ENCODE assay signal across 23 mouse cellular contexts in the genomic region with DNA sequence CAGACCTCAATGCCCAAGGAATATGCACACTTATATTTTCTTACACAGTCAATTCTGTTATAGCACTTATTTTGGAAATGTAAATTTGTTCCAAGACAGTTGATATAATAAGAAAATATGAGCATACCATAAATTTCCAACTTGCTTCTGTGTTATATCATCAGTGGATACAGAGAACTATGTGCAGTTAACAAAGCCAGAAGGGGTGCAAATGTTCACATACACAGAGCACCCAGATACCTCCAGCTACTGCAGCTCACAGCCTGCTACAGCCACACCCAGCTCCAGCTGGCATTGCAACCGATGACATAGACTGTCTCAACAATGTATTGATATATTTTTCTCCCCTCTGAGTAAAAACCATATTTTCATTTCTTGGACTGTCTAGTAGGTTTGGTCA.
DNase-seq lines count a peak whose midpoint lies in the region; ATAC-seq and TF ChIP-seq lines count a peak whose summit lies in the region.
"Had no signal": no experiment of that assay in that cellular context is flagged by ENCODE, and none has a peak within 500 bp of the region (broad histone marks: within the 10 kb centered on the region; RNA-seq: fewer than 3 reads in every experiment).

No protein-coding gene starts in this region.

- no peak for TF ChIP-seq CTCF in left cerebral cortex, adult 2 months (IDR thresholded peaks at IDR 0.05)
- no peak for TF ChIP-seq CTCF in kidney, adult 2 months (conservative IDR thresholded peaks at IDR 0.05; ENCODE audit: insufficient read depth, insufficient read length, low read depth, low read length)

- no peaks in the 10 kb centered on the region for H3K4me1 ChIP-seq in forebrain, embryonic 14.5 days (ENCODE audit: control insufficient read depth, insufficient read depth, low read length)
- no peaks in the 10 kb centered on the region for H3K4me1 ChIP-seq in forebrain, embryonic 11.5 days (replicated peaks; ENCODE audit: control insufficient read depth, insufficient read depth, low read length)
- H3K4me1 ChIP-seq in kidney, adult 2 months (ENCODE audit: control insufficient read depth, insufficient read depth, low read length): no peaks in the 10 kb centered on the region
- H3K4me1 ChIP-seq: forebrain, embryonic 10.5 days; hindbrain, embryonic 12.5 days; hindbrain, embryonic 15.5 days had no signal

- no peaks in the 10 kb centered on the region for H3K36me3 ChIP-seq in forebrain, embryonic 14.5 days (ENCODE audit: control insufficient read depth, insufficient read depth, low read length)
- H3K36me3 ChIP-seq in forebrain, embryonic 11.5 days (ENCODE audit: control insufficient read depth, insufficient read depth, low read length): no peaks in the 10 kb centered on the region
- no peaks in the 10 kb centered on the region for H3K36me3 ChIP-seq in kidney, adult 2 months (ENCODE audit: control insufficient read depth, insufficient read depth, low read length)
- H3K36me3 ChIP-seq: forebrain, embryonic 10.5 days; hindbrain, embryonic 12.5 days; hindbrain, embryonic 15.5 days had no signal

- no peaks in the 10 kb centered on the region for H3K9me3 ChIP-seq in forebrain, embryonic 14.5 days (replicated peaks; ENCODE audit: control insufficient read depth, low read length)
- no peaks in the 10 kb centered on the region for H3K9me3 ChIP-seq in forebrain, embryonic 11.5 days (ENCODE audit: control insufficient read depth, low read length)
- H3K9me3 ChIP-seq: forebrain, embryonic 10.5 days; hindbrain, embryonic 12.5 days; hindbrain, embryonic 15.5 days had no signal

- H3K4me2 ChIP-seq in forebrain, embryonic 14.5 days (ENCODE audit: low read length): no peak overlapping the region
- H3K4me2 ChIP-seq in forebrain, embryonic 11.5 days (ENCODE audit: low read depth, low read length, severe bottlenecking): no peak overlapping the region
- H3K4me2 ChIP-seq: heart, embryonic 11.5 days; hindbrain, embryonic 12.5 days; hindbrain, embryonic 15.5 days had no signal

- WGBS in forebrain, embryonic 14.5 days: 89% methylated on average over 1 of the region's 1 CpGs
- 100% methylated on average over 1 of the region's 1 CpGs for WGBS in forebrain, embryonic 11.5 days
- 88% methylated on average over 1 of the region's 1 CpGs for WGBS in kidney, adult 2 months

- no peaks in the 10 kb centered on the region for H3K27me3 ChIP-seq in forebrain, embryonic 14.5 days (replicated peaks; ENCODE audit: control insufficient read depth, insufficient read depth, low read length)
- H3K27me3 ChIP-seq in forebrain, embryonic 11.5 days (ENCODE audit: control insufficient read depth, insufficient read depth, low read length): no peaks in the 10 kb centered on the region
- no peaks in the 10 kb centered on the region for H3K27me3 ChIP-seq in kidney, adult 2 months (replicated peaks; ENCODE audit: control insufficient read depth, insufficient read depth, low read length)
- H3K27me3 ChIP-seq: hindbrain, embryonic 12.5 days; hindbrain, embryonic 15.5 days had no signal

- DNase-seq in forebrain, embryonic 14.5 days (ENCODE audit: low spot score): no peak
- no peak for DNase-seq in forebrain, embryonic 11.5 days (ENCODE audit: low spot score)
- no peak for DNase-seq in frontal cortex, postnatal 10 days (ENCODE audit: low spot score in 2 of 2)
- no peak for DNase-seq in left cerebral cortex, adult 2 months (ENCODE audit: extremely low spot score in 1 of 2, low spot score in 2 of 2)
- DNase-seq in left cerebral cortex, postnatal 4 days: no peak
- DNase-seq in kidney, adult 2 months: no peak
- DNase-seq in adrenal gland, adult 8-10 months: no peak
- DNase-seq: adrenal gland, postnatal 10 days; adrenal gland, postnatal 36 days; cerebellum, adult 11-12 months; cerebellum, adult 8-10 months; cerebellum, postnatal 10 days; cerebellum, postnatal 36 days; gastrocnemius, adult 2 months; gastrocnemius, postnatal 14 days; heart, adult 11 months had no signal

- TF ChIP-seq POLR2A in kidney, adult 2 months (IDR thresholded peaks at IDR 0.05; ENCODE audit: low read depth, low read length): no peak

- H3K27ac ChIP-seq in forebrain, embryonic 14.5 days (ENCODE audit: low read depth, low read length): no peak overlapping the region
- no peak overlapping the region for H3K27ac ChIP-seq in forebrain, embryonic 11.5 days (ENCODE audit: low read depth, low read length)
- peak overlapping the region; percentile 44; the same call in 1 of the 2 replicates for H3K27ac ChIP-seq in left cerebral cortex, adult 2 months
- H3K27ac ChIP-seq in kidney, adult 2 months (ENCODE audit: insufficient read depth, low read depth, low read length): no peak overlapping the region
- H3K27ac ChIP-seq: forebrain, embryonic 10.5 days; gastrocnemius, adult 2 months; hindbrain, embryonic 12.5 days; hindbrain, embryonic 15.5 days had no signal

- no peak overlapping the region for H3K9ac ChIP-seq in forebrain, embryonic 14.5 days (ENCODE audit: low read length)
- no peak overlapping the region for H3K9ac ChIP-seq in forebrain, embryonic 11.5 days (ENCODE audit: low read length)
- H3K9ac ChIP-seq: hindbrain, embryonic 12.5 days; hindbrain, embryonic 15.5 days had no signal

- H3K4me3 ChIP-seq in forebrain, embryonic 14.5 days (ENCODE audit: low read depth, low read length): no peak overlapping the region
- H3K4me3 ChIP-seq in forebrain, embryonic 11.5 days (ENCODE audit: low read depth, low read length): no peak overlapping the region
- H3K4me3 ChIP-seq in left cerebral cortex, adult 2 months: no peak overlapping the region
- H3K4me3 ChIP-seq in kidney, adult 2 months (ENCODE audit: insufficient read depth, low read depth, low read length): no peak overlapping the region
- H3K4me3 ChIP-seq: forebrain, embryonic 10.5 days; gastrocnemius, adult 2 months; hindbrain, embryonic 12.5 days; hindbrain, embryonic 15.5 days had no signal

- intact Hi-C loops in left cerebral cortex, adult 2 months (cut with DNase I): loop anchor here (5.0 kb wide), 2 partner anchors 66 to 91 kb away; no protein-coding TSS in a partner anchor
- intact Hi-C loops in left cerebral cortex, postnatal 4 days (cut with DNase I): no loop called here

- 0 out of 2 replicates have a peak, but pooled peaks have one; percentile 40 for ATAC-seq in forebrain, embryonic 14.5 days
- ATAC-seq in forebrain, embryonic 11.5 days (replicated peaks; ENCODE audit: low FRiP score): no peak
- peak; percentile 97 for ATAC-seq in frontal cortex, adult (ENCODE audit: low TSS enrichment)
- ATAC-seq: activated CD4-positive, CD25-positive, alpha-beta regulatory T cell, adult 4 months; intestine, postnatal 0 days had no signal
